In genomic region chr11:78300917-78301316, GRCm38 (mm10) we compare ENCODE assay signal across 8 mouse cellular contexts. TPM values are rescaled to one million over a fixed set of nuclear protein-coding genes. Genes with fewer than 3 reads are reported as not detected.
DNase-seq lines count a peak whose midpoint lies in the region; ATAC-seq and TF ChIP-seq lines count a peak whose summit lies in the region.

No protein-coding gene starts in this region.

- 58% methylated on average over 7 of the region's 7 CpGs for WGBS in lung, adult 2 months
- 58% methylated on average over 7 of the region's 7 CpGs for WGBS in embryonic facial prominence, embryonic 15.5 days
- 68% methylated on average over 7 of the region's 7 CpGs for WGBS in limb, embryonic 10.5 days
- WGBS in neural tube, embryonic 12.5 days: 66% methylated on average over 7 of the region's 7 CpGs

- peak overlapping the region; percentile 80 for H3K4me2 ChIP-seq in embryonic facial prominence, embryonic 15.5 days (replicated peaks)
- peak overlapping the region; percentile 85 for H3K4me2 ChIP-seq in neural tube, embryonic 12.5 days (replicated peaks)

- peak overlapping the region; percentile 58; the same call in 1 of the 2 replicates for H3K27ac ChIP-seq in embryonic facial prominence, embryonic 15.5 days (replicated peaks)
- H3K27ac ChIP-seq in limb, embryonic 10.5 days: peak overlapping the region; percentile 94
- no peak overlapping the region for H3K27ac ChIP-seq in neural tube, embryonic 12.5 days

- H3K27me3 ChIP-seq in embryonic facial prominence, embryonic 15.5 days: no peaks in the 10 kb centered on the region
- H3K27me3 ChIP-seq in limb, embryonic 10.5 days (ENCODE audit: low read depth, poor library complexity, severe bottlenecking): no peaks in the 10 kb centered on the region
- H3K27me3 ChIP-seq in neural tube, embryonic 12.5 days (replicated peaks): no peaks in the 10 kb centered on the region

- H3K36me3 ChIP-seq in embryonic facial prominence, embryonic 15.5 days: peaks cover 19% of the 10 kb centered on the region
- peaks cover 33% of the 10 kb centered on the region for H3K36me3 ChIP-seq in limb, embryonic 10.5 days
- H3K36me3 ChIP-seq in neural tube, embryonic 12.5 days: peaks cover 22% of the 10 kb centered on the region

- H3K4me3 ChIP-seq in lung, adult 2 months (replicated peaks; ENCODE audit: extremely low read depth, low read depth, low read length): peak overlapping the region; percentile 33
- H3K4me3 ChIP-seq in embryonic facial prominence, embryonic 15.5 days (replicated peaks): peak overlapping the region; percentile 60
- peak overlapping the region; percentile 92 for H3K4me3 ChIP-seq in limb, embryonic 10.5 days
- H3K4me3 ChIP-seq in neural tube, embryonic 12.5 days: peak overlapping the region; percentile 68

- H3K9ac ChIP-seq in embryonic facial prominence, embryonic 15.5 days: peak overlapping the region; percentile 53
- 0 out of 2 replicates have a peak overlapping the region, but pooled peaks have one; percentile 36 for H3K9ac ChIP-seq in neural tube, embryonic 12.5 days

- no peak for TF ChIP-seq CTCF in lung, adult 2 months (IDR thresholded peaks at IDR 0.05; ENCODE audit: insufficient read depth, low read length)

- no peaks in the 10 kb centered on the region for H3K4me1 ChIP-seq in lung, adult 2 months (ENCODE audit: control insufficient read depth, insufficient read depth, low read length)
- H3K4me1 ChIP-seq in embryonic facial prominence, embryonic 15.5 days: peaks cover 15% of the 10 kb centered on the region
- peaks cover 23% of the 10 kb centered on the region for H3K4me1 ChIP-seq in limb, embryonic 10.5 days
- no peaks in the 10 kb centered on the region for H3K4me1 ChIP-seq in neural tube, embryonic 12.5 days

- no peak for TF ChIP-seq POLR2A in lung, adult 2 months (IDR thresholded peaks at IDR 0.05; ENCODE audit: borderline replicate concordance, extremely low read depth, low read depth, low read length)

- no peak for DNase-seq in lung, adult 2 months
- DNase-seq in lung, postnatal 10 days: no peak
- DNase-seq in limb, embryonic 10.5 days (ENCODE audit: low spot score): no peak
- DNase-seq in frontal cortex, postnatal 10 days (ENCODE audit: low spot score in 2 of 2): no peak
- no peak for DNase-seq in embryo, embryonic 10 days (ENCODE audit: low spot score)

- H3K9me3 ChIP-seq in embryonic facial prominence, embryonic 15.5 days (replicated peaks): no peaks in the 10 kb centered on the region
- H3K9me3 ChIP-seq in limb, embryonic 10.5 days (replicated peaks): no peaks in the 10 kb centered on the region
- no peaks in the 10 kb centered on the region for H3K9me3 ChIP-seq in neural tube, embryonic 12.5 days

- ATAC-seq in embryonic facial prominence, embryonic 15.5 days (ENCODE audit: insufficient number of reproducible peaks, low FRiP score, low TSS enrichment, low read depth): no peak
- no peak for ATAC-seq in neural tube, embryonic 12.5 days (ENCODE audit: low FRiP score, low read depth)
- ATAC-seq in megakaryocyte-erythroid progenitor cell, adult 5-6 weeks (replicated peaks; ENCODE audit: low FRiP score, low TSS enrichment, poor library complexity, severe bottlenecking): no peak

RNA-seq across cellular contexts. Expression of gene Spag5, which starts 0.4 kb away (rescaled TPM):
- polyA plus RNA-seq in lung, adult 2 months (2012; rRNA removed): 1.4 and 1.6 TPM in 2 replicates
- 29.2 and 30.3 TPM in 2 replicates for polyA plus RNA-seq in embryonic facial prominence, embryonic 15.5 days (2015; fragmentation: Nextera tagmentation; extraction: Ambion mirVana)
- 72.8 and 84.8 TPM in 2 replicates for polyA plus RNA-seq in limb, embryonic 10.5 days (2016; fragmentation: Nextera tagmentation; extraction: Ambion mirVana)
- 33.6 and 34.2 TPM in 2 replicates for polyA plus RNA-seq in neural tube, embryonic 12.5 days (2016; fragmentation: Nextera tagmentation; extraction: Ambion mirVana)
- total RNA-seq in megakaryocyte-erythroid progenitor cell, adult 5-6 weeks (2014; fragmentation: Nextera tagmentation): 47.4 and 52.6 TPM in 2 replicates
- total RNA-seq in megakaryocyte-erythroid progenitor cell, adult 5-6 weeks (2017): 42.0 and 62.4 TPM in 2 replicates

RNA-seq across cellular contexts. Expression of gene BC030499, which starts 10.3 kb away (rescaled TPM):
- 0.22 and 0.27 TPM in 2 replicates for polyA plus RNA-seq in lung, adult 2 months (2012; rRNA removed)
- polyA plus RNA-seq in embryonic facial prominence, embryonic 15.5 days (2015; fragmentation: Nextera tagmentation; extraction: Ambion mirVana): 0.29 TPM in 2 replicates
- polyA plus RNA-seq in limb, embryonic 10.5 days (2016; fragmentation: Nextera tagmentation; extraction: Ambion mirVana): 0.31 TPM in 2 replicates
- polyA plus RNA-seq in neural tube, embryonic 12.5 days (2016; fragmentation: Nextera tagmentation; extraction: Ambion mirVana): 0.20 and 0.52 TPM in 2 replicates
- 0.55 and 1.3 TPM in 2 replicates for total RNA-seq in megakaryocyte-erythroid progenitor cell, adult 5-6 weeks (2014; fragmentation: Nextera tagmentation)
- total RNA-seq in megakaryocyte-erythroid progenitor cell, adult 5-6 weeks (2017): 0.50 and 0.89 TPM in 2 replicates

RNA-seq across cellular contexts. Expression of gene Aldoc, which starts 21.9 kb away (rescaled TPM):
- polyA plus RNA-seq in lung, adult 2 months (2012; rRNA removed): 8.4 and 10.4 TPM in 2 replicates
- 30.1 and 36.8 TPM in 2 replicates for polyA plus RNA-seq in embryonic facial prominence, embryonic 15.5 days (2015; fragmentation: Nextera tagmentation; extraction: Ambion mirVana)
- 2.0 and 4.3 TPM in 2 replicates for polyA plus RNA-seq in limb, embryonic 10.5 days (2016; fragmentation: Nextera tagmentation; extraction: Ambion mirVana)
- 16.8 and 17.2 TPM in 2 replicates for polyA plus RNA-seq in neural tube, embryonic 12.5 days (2016; fragmentation: Nextera tagmentation; extraction: Ambion mirVana)
- 0.39 and 2.4 TPM in 2 replicates for total RNA-seq in megakaryocyte-erythroid progenitor cell, adult 5-6 weeks (2014; fragmentation: Nextera tagmentation)
- total RNA-seq in megakaryocyte-erythroid progenitor cell, adult 5-6 weeks (2017): 0.84 TPM in 1 of 2 replicates, not detected in the other

RNA-seq across cellular contexts. Expression of gene Pigs, which starts 27.3 kb away (rescaled TPM):
- polyA plus RNA-seq in lung, adult 2 months (2012; rRNA removed): 68.4 and 69.0 TPM in 2 replicates
- 78.0 and 84.9 TPM in 2 replicates for polyA plus RNA-seq in embryonic facial prominence, embryonic 15.5 days (2015; fragmentation: Nextera tagmentation; extraction: Ambion mirVana)
- 80.3 and 83.6 TPM in 2 replicates for polyA plus RNA-seq in limb, embryonic 10.5 days (2016; fragmentation: Nextera tagmentation; extraction: Ambion mirVana)
- 66.4 and 73.6 TPM in 2 replicates for polyA plus RNA-seq in neural tube, embryonic 12.5 days (2016; fragmentation: Nextera tagmentation; extraction: Ambion mirVana)
- 40.5 and 44.5 TPM in 2 replicates for total RNA-seq in megakaryocyte-erythroid progenitor cell, adult 5-6 weeks (2014; fragmentation: Nextera tagmentation)
- 10.0 and 10.4 TPM in 2 replicates for total RNA-seq in megakaryocyte-erythroid progenitor cell, adult 5-6 weeks (2017)

RNA-seq across cellular contexts. Expression of gene 2610507B11Rik, which starts 39.4 kb away (rescaled TPM):
- polyA plus RNA-seq in lung, adult 2 months (2012; rRNA removed): 53.9 and 65.4 TPM in 2 replicates
- 63.8 and 74.0 TPM in 2 replicates for polyA plus RNA-seq in embryonic facial prominence, embryonic 15.5 days (2015; fragmentation: Nextera tagmentation; extraction: Ambion mirVana)
- 63.6 and 68.9 TPM in 2 replicates for polyA plus RNA-seq in limb, embryonic 10.5 days (2016; fragmentation: Nextera tagmentation; extraction: Ambion mirVana)
- 64.9 and 72.4 TPM in 2 replicates for polyA plus RNA-seq in neural tube, embryonic 12.5 days (2016; fragmentation: Nextera tagmentation; extraction: Ambion mirVana)
- 91.6 and 110 TPM in 2 replicates for total RNA-seq in megakaryocyte-erythroid progenitor cell, adult 5-6 weeks (2014; fragmentation: Nextera tagmentation)
- total RNA-seq in megakaryocyte-erythroid progenitor cell, adult 5-6 weeks (2017): 55.5 and 72.4 TPM in 2 replicates

Comparison
In these comparisons a context has a peak if more than half of its experiments do, and no peak if none do; other contexts are left out.
1. H3K4me3 ChIP-seq: peak in every context shown above with its lines; median percentile 92 in limb, embryonic 10.5 days; 68 in neural tube, embryonic 12.5 days; 60 in embryonic facial prominence, embryonic 15.5 days; 33 in lung, adult 2 months.
2. RNA of gene Spag5, which starts 0.4 kb away (polyA plus RNA-seq): 72.8 to 84.8 TPM in limb, embryonic 10.5 days, 33.6 to 34.2 TPM in neural tube, embryonic 12.5 days and 29.2 to 30.3 TPM in embryonic facial prominence, embryonic 15.5 days; 1.4 to 1.6 TPM in lung, adult 2 months; every median in the first group is over 10 times any median in the second.